Mouse (Mus musculus): ENCODE measurements around the gene Prss32. TPM values are rescaled to one million over a fixed set of nuclear protein-coding genes. Genes with fewer than 3 reads are reported as not detected.

Prss32 gene
- polyA plus RNA-seq, 1 experiment from 2014 or later = not detected

DNA sequence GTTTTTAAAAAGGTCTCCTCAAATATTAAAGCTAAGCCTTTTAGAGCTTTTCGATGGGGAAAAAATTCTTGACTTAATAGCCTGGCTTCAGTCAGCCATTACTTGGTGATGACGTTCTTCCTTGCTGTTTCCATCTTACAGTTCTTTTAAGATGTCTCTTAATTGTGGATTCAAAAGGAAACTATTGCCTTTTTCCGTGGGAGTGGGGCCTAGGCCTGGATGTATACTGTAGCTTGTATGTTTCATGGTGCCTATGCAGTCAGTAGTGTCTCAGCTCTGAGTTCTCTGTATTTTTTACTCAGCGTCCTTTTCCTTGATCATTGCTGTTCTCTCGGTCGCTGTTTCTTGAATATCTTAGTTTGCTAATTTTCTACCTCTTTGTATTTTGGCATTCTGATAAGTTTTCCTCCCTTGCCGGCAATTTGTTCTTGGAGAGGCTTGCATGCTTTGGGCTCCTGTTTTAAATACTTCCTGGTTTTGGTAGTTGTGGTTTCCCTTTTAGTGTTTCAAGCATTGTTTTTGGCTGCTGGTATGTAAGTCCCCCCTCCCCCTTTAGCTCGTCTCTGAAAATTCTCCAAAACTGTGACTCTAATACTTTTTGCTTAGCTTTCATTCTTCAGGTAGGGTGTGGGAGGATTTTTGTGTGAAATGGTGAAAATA lies 39.1 kb upstream of the Prss32 start:
- H3K4me1 ChIP-seq (replicated peaks; ENCODE audit: insufficient read depth, low read length) = peaks cover 18% of the 10 kb centered on the region; the same call in 1 of the 2 replicates
- no peaks in the 10 kb centered on the region for H3K9me3 ChIP-seq (replicated peaks; ENCODE audit: low read length)
- peak overlapping the region; percentile 98 for H3K4me3 ChIP-seq (replicated peaks; ENCODE audit: low read depth, low read length)
- WGBS = 1% methylated on average over 8 of the region's 8 CpGs
- H3K27ac ChIP-seq = peak overlapping the region; percentile 97; the same call in 1 of the 2 replicates
- H3K36me3 ChIP-seq (ENCODE audit: insufficient read depth, low read length) = peaks cover 19% of the 10 kb centered on the region
- DNase-seq (ENCODE audit: low spot score) (peak; percentile 49), ATAC-seq (replicated peaks; ENCODE audit: low FRiP score, low read depth) (no peak)
- TF ChIP-seq CTCF (IDR thresholded peaks at IDR 0.05; ENCODE audit: low read depth) = no peak
- peak overlapping the region; percentile 82 for H3K4me2 ChIP-seq (ENCODE audit: low read length)
- no peaks in the 10 kb centered on the region for H3K27me3 ChIP-seq (ENCODE audit: insufficient read depth, low read length)
- peak overlapping the region; percentile 95; the same call in 1 of the 2 replicates for H3K9ac ChIP-seq (ENCODE audit: low read depth, low read length)

DNA sequence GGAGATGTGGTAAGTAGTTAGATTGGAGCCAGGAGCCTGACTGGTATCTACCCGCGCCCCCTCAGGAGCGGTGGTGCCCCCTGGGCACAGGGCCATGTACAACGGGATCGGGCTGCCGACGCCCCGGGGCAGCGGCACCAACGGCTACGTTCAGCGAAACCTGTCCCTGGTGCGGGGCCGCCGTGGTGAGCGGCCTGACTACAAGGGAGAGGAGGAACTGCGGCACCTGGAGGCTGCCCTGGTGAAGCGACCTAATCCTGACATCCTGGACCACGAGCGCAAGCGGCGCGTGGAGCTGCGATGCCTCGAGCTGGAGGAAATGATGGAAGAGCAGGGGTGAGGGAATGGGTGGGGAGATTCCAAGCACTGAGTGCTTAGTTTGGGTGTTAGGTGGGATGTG lies 36.8 kb upstream of the Prss32 start:
- H3K9me3 ChIP-seq (replicated peaks; ENCODE audit: low read length) = no peaks in the 10 kb centered on the region
- peaks cover 36% of the 10 kb centered on the region for H3K36me3 ChIP-seq (ENCODE audit: insufficient read depth, low read length)
- ATAC-seq (replicated peaks; ENCODE audit: low FRiP score, low read depth) = no peak
- peak overlapping the region; percentile 47; the same call in 1 of the 2 replicates for H3K27ac ChIP-seq
- H3K4me1 ChIP-seq (replicated peaks; ENCODE audit: insufficient read depth, low read length) = peaks cover 18% of the 10 kb centered on the region; the same call in 1 of the 2 replicates
- peak; percentile 61 for DNase-seq (ENCODE audit: low spot score)
- peak overlapping the region; percentile 82 for H3K4me2 ChIP-seq (ENCODE audit: low read length)
- H3K9ac ChIP-seq (ENCODE audit: low read depth, low read length) = no peak overlapping the region
- peak overlapping the region; percentile 16; the same call in 1 of the 2 replicates for H3K4me3 ChIP-seq (replicated peaks; ENCODE audit: low read depth, low read length)
- WGBS = 48% methylated on average over 25 of the region's 25 CpGs
- H3K27me3 ChIP-seq (ENCODE audit: insufficient read depth, low read length) = no peaks in the 10 kb centered on the region
- peak; percentile 63 for TF ChIP-seq CTCF (IDR thresholded peaks at IDR 0.05; ENCODE audit: low read depth)

DNA sequence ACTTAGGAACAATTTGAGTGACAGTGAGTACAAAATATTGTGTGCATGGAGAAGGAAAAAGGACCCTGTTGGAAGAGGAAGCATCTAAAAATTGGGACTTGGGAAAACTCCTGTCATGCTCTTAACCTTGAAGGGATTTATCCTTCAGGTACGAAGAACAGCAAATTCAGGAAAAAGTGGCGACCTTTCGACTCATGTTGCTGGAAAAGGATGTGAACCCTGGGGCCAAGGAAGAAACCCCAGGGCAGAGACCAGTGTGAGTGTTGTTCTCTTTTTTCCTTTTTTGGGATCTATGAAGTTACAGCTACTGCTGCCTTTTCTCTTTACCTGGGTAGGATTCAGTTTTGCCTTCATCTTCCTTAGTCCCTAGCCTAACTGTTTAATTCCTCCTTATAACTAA lies 35.7 kb upstream of the Prss32 start:
- no peaks in the 10 kb centered on the region for H3K27me3 ChIP-seq (ENCODE audit: insufficient read depth, low read length)
- H3K27ac ChIP-seq = no peak overlapping the region
- TF ChIP-seq CTCF (IDR thresholded peaks at IDR 0.05; ENCODE audit: low read depth) = no peak
- H3K4me2 ChIP-seq (ENCODE audit: low read length) = no peak overlapping the region
- no peaks in the 10 kb centered on the region for H3K9me3 ChIP-seq (replicated peaks; ENCODE audit: low read length)
- WGBS = 87% methylated on average over 3 of the region's 3 CpGs
- no peak for ATAC-seq (replicated peaks; ENCODE audit: low FRiP score, low read depth)
- DNase-seq (ENCODE audit: low spot score) = no peak
- no peak overlapping the region for H3K4me3 ChIP-seq (replicated peaks; ENCODE audit: low read depth, low read length)
- H3K9ac ChIP-seq (ENCODE audit: low read depth, low read length) = no peak overlapping the region
- H3K36me3 ChIP-seq (ENCODE audit: insufficient read depth, low read length) = peaks cover 46% of the 10 kb centered on the region
- H3K4me1 ChIP-seq (replicated peaks; ENCODE audit: insufficient read depth, low read length) = peaks cover 18% of the 10 kb centered on the region; the same call in 1 of the 2 replicates

DNA sequence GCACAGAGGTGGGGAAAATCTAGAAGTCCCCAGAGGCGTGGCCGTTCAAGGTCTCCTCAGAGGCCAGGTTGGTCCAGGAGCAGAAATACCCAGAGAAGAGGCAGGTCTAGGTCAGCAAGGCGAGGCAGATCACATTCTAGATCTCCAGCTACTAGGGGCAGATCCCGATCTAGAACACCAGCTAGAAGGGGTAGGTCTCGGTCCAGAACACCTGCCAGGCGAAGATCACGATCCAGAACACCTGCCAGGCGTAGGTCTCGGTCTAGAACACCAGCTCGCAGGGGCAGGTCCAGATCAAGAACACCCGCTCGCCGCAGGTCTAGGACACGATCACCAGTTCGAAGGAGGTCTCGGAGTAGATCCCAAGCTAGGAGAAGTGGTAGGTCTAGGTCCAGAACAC lies 28.0 kb upstream of the Prss32 start:
- peaks cover 22% of the 10 kb centered on the region for H3K9me3 ChIP-seq (replicated peaks; ENCODE audit: low read length)
- ATAC-seq (replicated peaks; ENCODE audit: low FRiP score, low read depth) = no peak

DNA sequence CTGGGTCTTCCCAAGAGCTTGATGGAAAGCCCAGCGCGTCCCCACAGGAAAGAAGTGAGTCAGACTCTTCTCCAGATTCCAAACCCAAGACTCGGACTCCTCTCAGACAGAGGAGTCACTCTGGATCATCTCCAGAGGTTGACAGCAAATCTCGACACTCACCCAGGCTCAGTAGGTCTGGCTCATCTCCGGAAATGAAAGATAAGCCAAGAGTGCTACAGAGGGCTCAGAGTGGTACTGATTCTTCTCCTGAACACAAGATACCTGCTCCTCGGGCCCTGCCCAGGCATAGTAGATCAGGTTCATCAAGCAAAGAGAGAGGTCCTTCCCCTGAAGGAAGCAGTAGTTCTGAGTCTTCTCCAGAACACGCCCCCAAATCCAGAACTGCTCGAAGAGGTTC lies 25.1 kb upstream of the Prss32 start:
- no peak overlapping the region for H3K4me3 ChIP-seq (replicated peaks; ENCODE audit: low read depth, low read length)
- TF ChIP-seq CTCF (IDR thresholded peaks at IDR 0.05; ENCODE audit: low read depth) = no peak
- peaks cover 93% of the 10 kb centered on the region for H3K36me3 ChIP-seq (ENCODE audit: insufficient read depth, low read length)
- H3K27ac ChIP-seq = no peak overlapping the region
- ATAC-seq (replicated peaks; ENCODE audit: low FRiP score, low read depth) = no peak
- H3K4me1 ChIP-seq (replicated peaks; ENCODE audit: insufficient read depth, low read length) = no peaks in the 10 kb centered on the region
- DNase-seq (ENCODE audit: low spot score) = no peak
- H3K4me2 ChIP-seq (ENCODE audit: low read length) = no peak overlapping the region
- H3K27me3 ChIP-seq (ENCODE audit: insufficient read depth, low read length) = no peaks in the 10 kb centered on the region
- WGBS = 98% methylated on average over 8 of the region's 8 CpGs
- no peak overlapping the region for H3K9ac ChIP-seq (ENCODE audit: low read depth, low read length)
- H3K9me3 ChIP-seq (replicated peaks; ENCODE audit: low read length) = peaks cover 22% of the 10 kb centered on the region

More for the DNA sequence above, 28.0 kb upstream of the Prss32 start:
- Histone ChIP-seq H3K4me2 (ENCODE audit: low read length) (no peak overlapping the region), H3K27ac (no peak overlapping the region), H3K4me3 (replicated peaks; ENCODE audit: low read depth, low read length) (no peak overlapping the region), H3K36me3 (ENCODE audit: insufficient read depth, low read length) (peaks cover 85% of the 10 kb centered on the region), H3K9ac (ENCODE audit: low read depth, low read length) (no peak overlapping the region), H3K4me1 (replicated peaks; ENCODE audit: insufficient read depth, low read length) (no peaks in the 10 kb centered on the region), H3K27me3 (ENCODE audit: insufficient read depth, low read length) (no peaks in the 10 kb centered on the region)
- 97% methylated on average over 16 of the region's 16 CpGs for WGBS
- no peak for DNase-seq (ENCODE audit: low spot score)
- TF ChIP-seq CTCF (IDR thresholded peaks at IDR 0.05; ENCODE audit: low read depth) = no peak

DNA sequence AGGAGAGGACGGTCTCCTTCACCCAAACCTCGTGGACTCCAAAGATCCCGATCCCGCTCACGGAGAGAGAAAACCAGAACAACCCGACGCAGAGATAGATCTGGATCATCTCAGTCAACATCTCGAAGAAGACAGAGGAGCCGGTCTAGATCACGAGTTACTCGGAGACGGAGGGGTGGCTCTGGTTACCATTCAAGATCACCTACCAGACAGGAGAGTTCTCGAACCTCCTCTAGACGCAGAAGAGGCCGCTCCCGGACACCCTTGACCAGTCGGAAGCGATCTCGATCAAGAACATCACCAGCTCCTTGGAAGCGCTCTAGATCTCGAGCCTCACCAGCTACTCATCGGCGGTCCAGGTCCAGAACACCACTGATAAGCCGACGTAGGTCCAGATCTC lies 24.4 kb upstream of the Prss32 start:
- ATAC-seq (replicated peaks; ENCODE audit: low FRiP score, low read depth) = no peak
- WGBS = 98% methylated on average over 25 of the region's 25 CpGs
- Histone ChIP-seq H3K9me3 (replicated peaks; ENCODE audit: low read length) (peaks cover 22% of the 10 kb centered on the region), H3K4me3 (replicated peaks; ENCODE audit: low read depth, low read length) (no peak overlapping the region), H3K4me2 (ENCODE audit: low read length) (no peak overlapping the region), H3K36me3 (ENCODE audit: insufficient read depth, low read length) (peaks cover 92% of the 10 kb centered on the region), H3K27ac (no peak overlapping the region), H3K9ac (ENCODE audit: low read depth, low read length) (no peak overlapping the region), H3K4me1 (replicated peaks; ENCODE audit: insufficient read depth, low read length) (no peaks in the 10 kb centered on the region), H3K27me3 (ENCODE audit: insufficient read depth, low read length) (no peaks in the 10 kb centered on the region)
- no peak for TF ChIP-seq CTCF (IDR thresholded peaks at IDR 0.05; ENCODE audit: low read depth)
- DNase-seq (ENCODE audit: low spot score) = no peak

Measured in kidney, postnatal 0 days (tissue).